Mouse (Mus musculus): ENCODE measurements around the gene Slc25a43. TPM values are rescaled to one million over a fixed set of nuclear protein-coding genes. Genes with fewer than 3 reads are reported as not detected.

The Slc25a43 gene
- polyA plus RNA-seq, 1 experiment from 2014 or later, result 1.4 TPM

DNA sequence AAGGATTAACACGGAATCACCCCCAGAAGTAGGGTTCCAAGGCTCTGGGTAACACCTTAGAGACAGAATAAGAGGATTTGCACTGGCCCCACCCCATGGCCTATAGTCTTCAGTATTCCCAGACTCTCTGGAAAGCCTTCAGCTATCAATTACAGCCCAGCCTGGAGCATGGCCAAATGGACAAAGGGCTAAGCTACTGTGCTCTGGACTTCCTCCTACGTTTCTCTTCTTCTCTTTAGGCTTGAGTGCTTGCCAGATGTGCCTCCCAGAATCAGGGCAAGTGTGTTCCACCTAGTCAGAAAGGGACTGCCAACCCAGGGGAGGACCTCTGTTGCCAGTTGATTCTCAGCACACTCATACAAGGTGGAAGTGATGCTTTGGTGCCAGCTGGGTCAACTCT is 81.6 kb downstream of the Slc25a43 start:
- Histone ChIP-seq H3K4me3 (ENCODE audit: low read depth, low read length) (no peak overlapping the region), H3K9ac (ENCODE audit: low read length) (no peak overlapping the region), H3K27ac (ENCODE audit: low read depth, low read length) (no peak overlapping the region), H3K36me3 (ENCODE audit: control insufficient read depth, insufficient read depth, low read length) (no peaks in the 10 kb centered on the region), H3K4me2 (ENCODE audit: low read depth) (no peak overlapping the region), H3K4me1 (ENCODE audit: control insufficient read depth, insufficient read depth, low read length) (no peaks in the 10 kb centered on the region), H3K9me3 (ENCODE audit: control insufficient read depth, low read length) (no peaks in the 10 kb centered on the region), H3K27me3 (ENCODE audit: control insufficient read depth, insufficient read depth, low read length) (no peaks in the 10 kb centered on the region)
- ATAC-seq (ENCODE audit: insufficient read depth, low FRiP score, low TSS enrichment) (no peak), DNase-seq (ENCODE audit: low spot score) (no peak)
- 67% methylated on average over 2 of the region's 2 CpGs for WGBS

Other genes with a start within 250 kb of the Slc25a43 start
- 370 and 372 TPM in 2 replicates for gene Pgrmc1, start 145.5 kb upstream of the Slc25a43 start, polyA plus RNA-seq (2014; fragmentation: Nextera tagmentation; extraction: Ambion mirVana)
- gene Akap17b, start 98.3 kb upstream of the Slc25a43 start, polyA plus RNA-seq (2014; fragmentation: Nextera tagmentation; extraction: Ambion mirVana), result 4.0 and 4.3 TPM in 2 replicates
- 804 and 829 TPM in 2 replicates for gene Slc25a5, start 52.0 kb downstream of the Slc25a43 start, polyA plus RNA-seq (2014; fragmentation: Nextera tagmentation; extraction: Ambion mirVana)
- gene Ube2a, start 130.2 kb downstream of the Slc25a43 start, polyA plus RNA-seq (2014; fragmentation: Nextera tagmentation; extraction: Ambion mirVana), result 128 and 138 TPM in 2 replicates
- 37.4 and 39.3 TPM in 2 replicates for gene C330007P06Rik, start 130.5 kb downstream of the Slc25a43 start, polyA plus RNA-seq (2014; fragmentation: Nextera tagmentation; extraction: Ambion mirVana)
- gene Nkrf, start 159.2 kb downstream of the Slc25a43 start, polyA plus RNA-seq (2014; fragmentation: Nextera tagmentation; extraction: Ambion mirVana), result 7.1 and 7.8 TPM in 2 replicates
- gene Sept6, start 248.1 kb downstream of the Slc25a43 start, polyA plus RNA-seq (2014; fragmentation: Nextera tagmentation; extraction: Ambion mirVana), result 59.3 and 65.5 TPM in 2 replicates

Measured in neural tube, embryonic 11.5 days (tissue).